Mouse (Mus musculus) C2C12 (cell line): ENCODE data around the gene Sdr39u1. TPM values are rescaled to one million over a fixed set of nuclear protein-coding genes. Genes with fewer than 3 reads are reported as not detected.
A peak's percentile ranks its signal among the peaks of the same experiment; 100 is the strongest.

ENCODE experiments used
- H3K27me3 ChIP-seq: one replicate; pipeline ENCODE4 v1.6.1; 2011; ENCODE audit not compliant: control insufficient read depth, insufficient read depth, insufficient read length
- H3K36me3 ChIP-seq: one replicate; pipeline ENCODE4 v1.6.1; 2011; ENCODE audit not compliant: control insufficient read depth, insufficient read depth
- H3K4me3 ChIP-seq: one replicate; pipeline ENCODE4 v1.5.1; 2011; ENCODE audit warnings: mild to moderate bottlenecking, control low read depth; ENCODE audit not compliant: poor library complexity, insufficient read depth, severe bottlenecking
- H3K79me2 ChIP-seq: one replicate; pipeline ENCODE4 v1.6.1; 2011; ENCODE audit not compliant: control insufficient read depth, insufficient read depth
- H3K79me3 ChIP-seq: one replicate; pipeline ENCODE4 v1.6.1; 2011; ENCODE audit warnings: low read depth, control low read depth
- H3ac ChIP-seq: one replicate; pipeline ENCODE3; 2011; ENCODE audit warnings: low read depth; ENCODE audit not compliant: control insufficient read depth, insufficient read length
- CEBPB ChIP-seq: IDR thresholded peaks from one replicate; pipeline ENCODE4 v1.6.1; 2011; ENCODE audit warnings: low read depth, mild to moderate bottlenecking, control low read depth, moderate library complexity
- CTCF ChIP-seq: IDR thresholded peaks from one replicate; pipeline ENCODE4 v1.5.1; 2011; ENCODE audit not compliant: control insufficient read depth, insufficient read depth, insufficient read length
- FOSL1 ChIP-seq: IDR thresholded peaks from one replicate; pipeline ENCODE4 v1.8.0; 2011; ENCODE audit warnings: mild to moderate bottlenecking, low read length; ENCODE audit not compliant: poor library complexity, insufficient read depth, severe bottlenecking
- MAX ChIP-seq: IDR thresholded peaks from one replicate; pipeline ENCODE4 v1.6.1; 2011; ENCODE audit warnings: mild to moderate bottlenecking, control low read depth
- MYOD1 ChIP-seq: IDR thresholded peaks from one replicate; pipeline ENCODE4 v1.6.1; 2011; ENCODE audit warnings: low read depth; ENCODE audit not compliant: control insufficient read depth, insufficient read length
- MYOG ChIP-seq: IDR thresholded peaks from one replicate; pipeline ENCODE4 v1.6.1; 2011; ENCODE audit not compliant: control insufficient read depth, insufficient read length; ENCODE audit errors: extremely low read depth
- USF1 ChIP-seq: IDR thresholded peaks from one replicate; pipeline ENCODE4 v1.6.1; 2011; ENCODE audit warnings: low read depth, mild to moderate bottlenecking, control low read depth, moderate library complexity
- polyA plus RNA-seq: library from polyadenylated mRNA; unstranded; fragments of >200 nt; fragmentation: generic; extraction: Trizol; gene quantifications from one replicate; pipeline ENCODE4 v1.2.1, GENCODE M21; 2012; ENCODE audit warnings: missing spikeins

Gene Sdr39u1
- polyA plus RNA-seq, 1 experiment: 4.7 TPM

DNA sequence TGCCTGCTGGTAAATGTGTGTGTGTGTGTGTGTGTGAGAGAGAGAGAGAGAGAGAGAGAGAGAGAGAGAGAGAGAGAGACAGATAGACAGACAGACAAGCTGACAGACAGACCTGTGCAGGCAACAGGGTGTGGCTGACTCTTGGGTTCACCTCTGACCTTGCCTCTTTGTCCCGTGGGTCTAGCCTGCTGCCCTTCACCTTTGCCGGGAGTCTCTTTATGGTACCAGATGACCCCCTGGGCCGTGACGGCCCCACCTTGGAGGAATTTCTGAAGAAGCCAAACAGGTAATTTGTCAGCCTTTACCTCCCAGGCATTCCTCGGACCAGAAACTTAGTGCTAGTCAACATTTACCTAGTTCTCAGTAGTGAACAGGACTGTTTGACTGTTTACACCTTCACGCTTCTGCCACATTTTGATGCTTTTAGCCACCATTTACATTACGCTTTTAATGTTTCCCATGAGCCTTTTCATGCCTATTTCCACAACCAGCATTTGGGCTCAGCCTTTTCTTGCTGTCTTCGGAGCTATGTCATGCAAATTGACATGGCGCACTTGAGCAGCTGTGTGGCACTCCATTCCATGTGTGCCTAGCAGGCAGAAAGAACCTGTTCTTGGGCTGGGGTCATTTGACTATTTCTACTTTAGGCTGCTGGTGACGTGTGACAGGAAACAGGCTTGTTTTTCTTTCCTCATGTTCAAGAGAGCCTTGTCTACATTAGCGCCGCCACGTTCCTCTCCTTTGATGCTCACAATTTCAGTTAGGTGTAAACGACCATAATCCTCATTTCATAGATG is 31.7 kb downstream of the Sdr39u1 start:
- H3ac ChIP-seq: no peak overlapping the region
- H3K27me3 ChIP-seq: peaks cover 7% of the 10 kb centered on the region
- no peaks in the 10 kb centered on the region for H3K79me2 ChIP-seq
- H3K79me3 ChIP-seq: no peaks in the 10 kb centered on the region
- TF ChIP-seq CTCF (no peak), MYOD1 (no peak), MAX (no peak), USF1 (no peak), CEBPB (no peak), MYOG (no peak), FOSL1 (no peak)
- no peak overlapping the region for H3K4me3 ChIP-seq
- no peaks in the 10 kb centered on the region for H3K36me3 ChIP-seq

DNA sequence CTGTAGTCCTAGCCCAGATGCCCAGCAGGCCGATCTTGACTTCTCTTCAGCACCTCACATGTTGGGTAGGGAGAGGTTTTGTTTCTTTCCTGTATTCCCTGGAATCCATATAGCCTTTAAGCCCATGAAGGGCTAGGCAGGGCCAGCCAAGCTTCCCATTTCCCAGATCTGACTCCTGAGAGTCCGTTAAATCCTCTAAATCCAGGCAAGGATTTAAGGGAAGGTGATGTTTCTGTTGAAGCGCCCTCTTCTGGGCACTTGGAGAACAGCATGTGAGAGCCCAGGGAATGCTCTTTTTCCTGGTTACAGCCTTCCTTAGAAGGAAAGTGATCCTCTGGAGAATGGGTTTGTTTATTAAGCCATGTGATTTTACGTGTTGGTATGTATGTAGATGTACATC is 33.1 kb downstream of the Sdr39u1 start:
- Histone ChIP-seq H3K36me3 (no peaks in the 10 kb centered on the region), H3K4me3 (no peak overlapping the region), H3ac (no peak overlapping the region), H3K79me2 (no peaks in the 10 kb centered on the region), H3K79me3 (no peaks in the 10 kb centered on the region), H3K27me3 (peaks cover 9% of the 10 kb centered on the region)
- TF ChIP-seq CTCF (peak; percentile 40), FOSL1 (no peak), MYOG (no peak), USF1 (no peak), MYOD1 (no peak), MAX (no peak), CEBPB (no peak)

DNA sequence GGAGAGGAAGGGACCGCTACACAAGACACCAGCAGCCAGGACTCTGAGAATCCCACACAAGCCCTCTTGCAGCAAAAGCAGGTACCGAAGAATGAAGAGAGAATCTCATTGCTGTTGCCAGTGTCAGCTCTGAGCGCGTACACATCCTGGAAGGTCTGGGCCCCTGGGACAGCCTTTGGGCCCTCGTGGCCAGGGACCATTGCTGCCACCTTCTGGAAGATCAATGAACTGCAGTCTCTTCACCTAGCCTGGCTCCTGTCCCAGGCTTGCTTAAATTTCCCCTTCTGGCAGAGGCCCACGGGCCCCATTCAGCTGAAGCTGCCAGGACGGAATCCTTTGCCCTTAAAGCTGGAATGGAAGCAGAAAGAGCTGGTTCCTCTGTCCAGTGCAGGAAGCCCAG is 36.3 kb downstream of the Sdr39u1 start:
- no peaks in the 10 kb centered on the region for H3K79me2 ChIP-seq
- H3K36me3 ChIP-seq: no peaks in the 10 kb centered on the region
- TF ChIP-seq CEBPB (no peak), CTCF (peak; percentile 67), MAX (no peak)
- H3K27me3 ChIP-seq: peaks cover 10% of the 10 kb centered on the region
- no peak overlapping the region for H3K4me3 ChIP-seq
- no peaks in the 10 kb centered on the region for H3K79me3 ChIP-seq
- H3ac ChIP-seq: no peak overlapping the region

GRCm38 (mm10) chr14:55862970-55863369 is 37.1 kb downstream of the Sdr39u1 start:
- Histone ChIP-seq H3K4me3 (no peak overlapping the region), H3K79me3 (no peaks in the 10 kb centered on the region), H3K36me3 (no peaks in the 10 kb centered on the region), H3K79me2 (no peaks in the 10 kb centered on the region), H3K27me3 (peaks cover 12% of the 10 kb centered on the region), H3ac (no peak overlapping the region)
- no peak for TF ChIP-seq MAX
- no peak for TF ChIP-seq CEBPB
- no peak for TF ChIP-seq USF1
- no peak for TF ChIP-seq FOSL1
- no peak for TF ChIP-seq CTCF
- TF ChIP-seq MYOG: no peak
- no peak for TF ChIP-seq MYOD1

- H3K79me2 ChIP-seq: no peaks in the 10 kb centered on the region
- no peaks in the 10 kb centered on the region for H3K79me3 ChIP-seq
- TF ChIP-seq MAX (no peak), CTCF (no peak), MYOD1 (no peak), CEBPB (no peak), FOSL1 (no peak), MYOG (no peak), USF1 (no peak)
- H3K36me3 ChIP-seq: no peaks in the 10 kb centered on the region
- peaks cover 14% of the 10 kb centered on the region for H3K27me3 ChIP-seq
- no peak overlapping the region for H3K4me3 ChIP-seq
- no peak overlapping the region for H3ac ChIP-seq
These were observed 37.9 kb downstream of the Sdr39u1 start for GRCm38 (mm10) chr14:55862186-55862585.

DNA sequence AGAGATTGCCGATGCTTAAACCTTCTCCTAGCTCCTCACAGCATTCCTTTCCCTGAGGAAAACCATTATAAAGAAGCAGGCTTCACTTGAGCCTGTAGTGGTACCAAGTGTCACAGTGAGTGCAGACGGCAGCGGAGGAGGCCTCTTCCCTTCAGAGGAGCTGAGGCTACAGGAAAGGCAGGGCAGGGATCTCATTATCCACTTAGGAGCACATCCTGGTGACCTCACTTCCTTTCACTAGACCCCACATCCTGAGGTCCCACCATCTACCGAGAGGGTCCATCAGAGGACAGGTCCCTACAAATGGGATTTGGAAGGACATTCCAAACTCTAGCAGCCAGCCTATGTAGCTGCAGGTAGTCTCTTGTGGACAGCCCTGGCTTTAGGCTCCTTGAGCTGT is 42.5 kb downstream of the Sdr39u1 start:
- TF ChIP-seq CTCF: no peak
- no peak for TF ChIP-seq MAX
- Histone ChIP-seq H3ac (no peak overlapping the region), H3K36me3 (no peaks in the 10 kb centered on the region), H3K27me3 (peaks cover 18% of the 10 kb centered on the region), H3K4me3 (no peak overlapping the region), H3K79me2 (no peaks in the 10 kb centered on the region), H3K79me3 (no peaks in the 10 kb centered on the region)
